Mouse (Mus musculus) bone marrow, adult 2 months (tissue): ENCODE measurements around the gene Exoc3l4.

ENCODE experiments used
- CTCF ChIP-seq: fragments of 200-500 bp; IDR thresholded peaks from 2 replicates; pipeline ENCODE4 v1.5.1; 2011; ENCODE audit warnings: low read length, control low read depth; ENCODE audit not compliant: control insufficient read depth, insufficient read depth
- POLR2A ChIP-seq: fragments of 200-500 bp; IDR thresholded peaks from 2 replicates; pipeline ENCODE4 v1.6.1; 2011; ENCODE audit warnings: low read depth, mild to moderate bottlenecking, control low read depth, low read length, borderline replicate concordance; ENCODE audit not compliant: control insufficient read depth

DNA sequence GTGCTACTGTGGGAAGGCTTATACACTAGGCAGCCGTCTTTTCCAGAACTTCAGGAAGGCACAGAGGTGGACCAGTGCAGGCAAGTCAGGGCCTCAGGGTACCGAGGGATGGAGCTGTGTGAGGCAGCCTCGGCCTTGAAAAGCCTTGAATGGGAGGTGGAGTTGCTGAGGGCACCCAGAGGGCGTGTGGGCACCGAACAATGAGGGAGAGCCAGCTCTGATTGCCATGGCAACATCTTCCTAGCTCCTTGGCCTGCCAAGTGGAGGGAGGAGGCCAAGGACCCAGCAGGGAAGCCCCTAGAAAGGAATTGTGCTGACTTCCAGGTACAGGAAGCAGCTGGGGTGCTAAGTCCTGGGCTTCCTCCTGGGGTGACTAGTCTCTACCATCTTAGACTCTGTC lies 7.2 kb upstream of the Exoc3l4 start:
- TF ChIP-seq CTCF: no peak
- TF ChIP-seq POLR2A: no peak
